Mouse (Mus musculus) forebrain, embryonic 11.5 days (tissue): Measurements from ENCODE around the gene Prdx5. TPM values are rescaled to one million over a fixed set of nuclear protein-coding genes. Genes with fewer than 3 reads are reported as not detected.

Source experiments
- ATAC-seq: fragments of 200-750 bp; cut with Nextera tagmentation; replicated peaks from 2 replicates; pipeline ENCODE4 v1.8.0; 2017; ENCODE audit warnings: moderate TSS enrichment; ENCODE audit not compliant: low FRiP score
- DNase-seq: peaks from one replicate; pipeline ENCODE4 v3.0.0-alpha.2; 2017; ENCODE audit warnings: low spot score
- H3K27ac ChIP-seq: fragments of 300-500 bp; sonication (generic); 2 replicates; pipeline ENCODE4 v1.5.1; 2014; ENCODE audit warnings: low read depth, low read length
- H3K27me3 ChIP-seq: fragments of 300-500 bp; sonication (generic); 2 replicates; pipeline ENCODE4 v1.6.1; 2014; ENCODE audit warnings: mild to moderate bottlenecking, low read length, mixed read lengths; ENCODE audit not compliant: control insufficient read depth, insufficient read depth
- H3K36me3 ChIP-seq: fragments of 300-500 bp; sonication (generic); 2 replicates; pipeline ENCODE4 v1.6.1; 2014; ENCODE audit warnings: mild to moderate bottlenecking, low read length, moderate library complexity, mixed read lengths; ENCODE audit not compliant: control insufficient read depth, insufficient read depth
- H3K4me1 ChIP-seq: fragments of 300-500 bp; sonication (generic); replicated peaks from 2 replicates; pipeline ENCODE4 v1.6.1; 2014; ENCODE audit warnings: low read length, mixed read lengths; ENCODE audit not compliant: control insufficient read depth, insufficient read depth
- H3K4me2 ChIP-seq: fragments of 300-500 bp; sonication (generic); 2 replicates; pipeline ENCODE4 v1.6.1; 2014; ENCODE audit warnings: low read depth, mild to moderate bottlenecking, low read length, moderate library complexity, mixed read lengths; ENCODE audit not compliant: severe bottlenecking
- H3K4me3 ChIP-seq: fragments of 300-500 bp; sonication (generic); 2 replicates; pipeline ENCODE4 v1.5.1; 2014; ENCODE audit warnings: low read depth, low read length
- H3K9ac ChIP-seq: fragments of 300-500 bp; sonication (generic); 2 replicates; pipeline ENCODE4 v1.6.1; 2014; ENCODE audit warnings: low read length
- H3K9me3 ChIP-seq: fragments of 300-500 bp; sonication (generic); 2 replicates; pipeline ENCODE4 v1.6.1; 2016; ENCODE audit warnings: low read length, mixed read lengths; ENCODE audit not compliant: control insufficient read depth
- WGBS: fragments of 180-500 bp; shearing (Covaris S2); extraction: QIAGEN DNeasy Blood & Tissue Kit; methylation state at CpG from one replicate; pipeline ENCODE4 v1.1.7; 2014; 5-methylcytosine and 5-hydroxymethylcytosine counted together
- polyA plus RNA-seq: library from polyadenylated mRNA; unstranded; fragments of >200 nt; fragmentation: Nextera tagmentation; extraction: Ambion mirVana; gene quantifications from 2 replicates; pipeline ENCODE4 v1.2.1, GENCODE M21; 2014

The Prdx5 gene
- polyA plus RNA-seq, 1 experiment from 2014 or later, result 105 TPM

DNA sequence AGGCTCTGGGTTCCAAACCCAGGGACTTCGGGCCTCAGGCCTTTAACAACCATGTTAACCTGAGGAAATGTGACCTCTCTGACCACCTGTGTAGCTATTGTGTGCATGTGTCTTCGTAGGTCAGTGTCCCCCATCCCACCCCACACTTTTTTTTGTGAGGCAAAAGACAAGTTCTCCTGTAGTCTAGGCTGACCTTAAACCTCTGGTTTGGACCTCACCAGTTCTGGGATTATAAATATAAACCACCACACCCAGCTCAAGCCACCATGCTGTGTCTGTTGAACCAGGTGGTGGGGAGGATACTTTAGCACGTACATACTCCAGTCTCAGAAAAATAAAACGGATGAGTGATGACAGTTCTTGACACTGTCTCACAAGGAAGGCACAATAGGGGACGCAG is 40.0 kb upstream of the Prdx5 start:
- H3K4me2 ChIP-seq, result peak overlapping the region; percentile 96
- peaks cover 8% of the 10 kb centered on the region; the same call in 1 of the 2 replicates for H3K4me1 ChIP-seq
- ATAC-seq, result no peak
- no peaks in the 10 kb centered on the region for H3K9me3 ChIP-seq
- peak overlapping the region; percentile 60 for H3K4me3 ChIP-seq
- no peak for DNase-seq
- peak overlapping the region; percentile 97 for H3K27ac ChIP-seq
- H3K9ac ChIP-seq, result peak overlapping the region; percentile 85
- H3K27me3 ChIP-seq, result no peaks in the 10 kb centered on the region
- H3K36me3 ChIP-seq, result no peaks in the 10 kb centered on the region; the same call in 1 of the 2 replicates
- WGBS, result 65% methylated on average over 5 of the region's 5 CpGs

DNA sequence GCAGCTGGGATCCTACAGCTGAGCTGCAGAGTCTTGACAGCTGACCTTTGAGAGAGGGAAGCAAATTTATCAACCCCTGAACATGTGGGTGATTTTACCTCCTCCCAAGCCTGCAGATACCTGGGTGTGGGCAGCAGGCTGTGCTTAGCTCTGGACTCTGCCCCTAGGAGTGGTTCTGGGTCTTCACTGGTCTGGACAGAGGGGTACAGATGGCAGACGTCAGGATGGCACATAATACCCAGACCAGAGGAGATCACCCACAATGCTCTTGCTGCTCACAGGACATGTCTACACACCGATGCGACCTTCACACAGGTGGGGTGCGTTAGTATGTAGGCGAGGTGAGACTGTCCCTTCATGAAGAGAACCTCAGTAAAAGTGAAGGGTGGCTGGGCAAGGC is 39.6 kb upstream of the Prdx5 start:
- H3K27ac ChIP-seq, result no peak overlapping the region
- H3K9me3 ChIP-seq, result no peaks in the 10 kb centered on the region
- 87% methylated on average over 5 of the region's 5 CpGs for WGBS
- H3K4me3 ChIP-seq, result no peak overlapping the region
- no peak overlapping the region for H3K4me2 ChIP-seq
- H3K36me3 ChIP-seq, result no peaks in the 10 kb centered on the region
- no peaks in the 10 kb centered on the region for H3K27me3 ChIP-seq
- peaks cover 8% of the 10 kb centered on the region; the same call in 1 of the 2 replicates for H3K4me1 ChIP-seq
- ATAC-seq, result no peak
- DNase-seq, result no peak
- H3K9ac ChIP-seq, result no peak overlapping the region; the same call in 1 of the 2 replicates

DNA sequence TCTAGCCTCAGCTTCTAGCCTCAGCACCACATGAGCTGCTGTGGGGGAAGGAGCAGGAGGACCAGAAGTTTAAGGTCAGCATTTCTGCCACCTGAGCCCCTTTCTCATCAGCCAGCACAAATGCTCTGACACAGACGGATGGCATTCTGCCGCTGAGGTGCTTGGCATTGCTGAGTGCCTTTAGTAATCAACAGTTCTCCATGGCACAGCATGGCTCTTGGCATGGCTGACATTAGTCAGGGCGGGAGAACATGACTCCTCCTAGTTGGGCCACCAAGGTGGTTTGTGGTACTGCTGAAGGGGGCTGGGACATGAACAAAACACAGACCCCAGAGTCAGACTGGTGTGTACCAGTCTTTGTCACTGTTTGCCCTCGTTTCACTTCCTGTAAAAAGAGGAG is 38.3 kb upstream of the Prdx5 start:
- no peak overlapping the region for H3K4me2 ChIP-seq
- no peaks in the 10 kb centered on the region for H3K27me3 ChIP-seq
- H3K36me3 ChIP-seq, result no peaks in the 10 kb centered on the region
- DNase-seq, result no peak
- peaks cover 8% of the 10 kb centered on the region; the same call in 1 of the 2 replicates for H3K4me1 ChIP-seq
- no peak for ATAC-seq
- H3K27ac ChIP-seq, result no peak overlapping the region
- no peak overlapping the region for H3K9ac ChIP-seq
- WGBS, result 89% methylated on average over 4 of the region's 4 CpGs
- no peak overlapping the region for H3K4me3 ChIP-seq
- H3K9me3 ChIP-seq, result no peaks in the 10 kb centered on the region

DNA sequence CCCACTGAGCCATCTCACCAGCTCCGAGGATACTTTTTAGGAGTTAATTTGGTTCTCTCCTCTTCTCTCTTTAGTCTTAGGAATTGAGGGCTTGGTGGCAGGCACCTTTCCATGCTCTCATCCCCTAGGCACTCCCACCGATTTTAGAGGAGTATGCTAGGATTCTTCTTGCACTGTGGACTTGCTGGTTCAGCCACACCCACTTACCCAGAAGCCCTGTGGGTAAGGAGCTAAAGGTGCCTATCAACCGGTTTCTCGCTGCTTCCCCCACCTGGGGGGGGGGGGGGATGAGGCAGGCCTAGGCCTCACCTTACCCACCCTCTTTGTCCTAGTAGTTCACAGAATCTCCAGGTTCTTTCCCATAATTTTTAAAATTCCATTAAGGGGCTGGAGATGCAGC is 37.8 kb upstream of the Prdx5 start:
- no peak for ATAC-seq
- peaks cover 11% of the 10 kb centered on the region for H3K4me1 ChIP-seq
- H3K27ac ChIP-seq, result no peak overlapping the region
- no peaks in the 10 kb centered on the region for H3K27me3 ChIP-seq
- no peaks in the 10 kb centered on the region for H3K36me3 ChIP-seq
- H3K4me2 ChIP-seq, result no peak overlapping the region
- H3K4me3 ChIP-seq, result no peak overlapping the region
- WGBS, result 55% methylated on average over 4 of the region's 4 CpGs
- H3K9ac ChIP-seq, result no peak overlapping the region
- DNase-seq, result no peak
- no peaks in the 10 kb centered on the region for H3K9me3 ChIP-seq

DNA sequence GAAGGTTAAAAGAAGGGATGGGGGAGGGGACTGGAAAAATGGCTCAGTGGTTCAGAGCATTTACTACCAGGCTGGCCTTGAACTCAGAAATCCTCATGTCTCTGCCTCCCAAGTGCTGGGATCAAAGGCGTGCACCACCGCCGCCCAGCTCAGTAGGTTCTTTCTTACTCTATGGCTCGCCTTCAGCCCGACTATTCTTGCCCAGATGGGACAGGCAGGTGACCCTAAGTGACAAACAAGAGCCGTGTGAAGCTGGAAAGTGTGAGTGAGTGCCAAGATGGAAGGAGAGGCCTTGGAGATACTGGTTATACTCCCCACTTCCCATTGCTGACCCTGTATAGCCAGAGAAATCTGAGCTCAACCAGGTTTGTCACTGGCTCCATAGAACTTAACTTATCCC is 33.8 kb upstream of the Prdx5 start:
- ATAC-seq (no peak), DNase-seq (no peak)
- no peaks in the 10 kb centered on the region for H3K27me3 ChIP-seq
- H3K4me1 ChIP-seq, result peaks cover 15% of the 10 kb centered on the region
- H3K36me3 ChIP-seq, result no peaks in the 10 kb centered on the region
- WGBS, result 85% methylated on average over 6 of the region's 6 CpGs
- no peak overlapping the region for H3K9ac ChIP-seq
- no peaks in the 10 kb centered on the region for H3K9me3 ChIP-seq
- no peak overlapping the region for H3K4me2 ChIP-seq
- no peak overlapping the region for H3K27ac ChIP-seq
- H3K4me3 ChIP-seq, result no peak overlapping the region

DNA sequence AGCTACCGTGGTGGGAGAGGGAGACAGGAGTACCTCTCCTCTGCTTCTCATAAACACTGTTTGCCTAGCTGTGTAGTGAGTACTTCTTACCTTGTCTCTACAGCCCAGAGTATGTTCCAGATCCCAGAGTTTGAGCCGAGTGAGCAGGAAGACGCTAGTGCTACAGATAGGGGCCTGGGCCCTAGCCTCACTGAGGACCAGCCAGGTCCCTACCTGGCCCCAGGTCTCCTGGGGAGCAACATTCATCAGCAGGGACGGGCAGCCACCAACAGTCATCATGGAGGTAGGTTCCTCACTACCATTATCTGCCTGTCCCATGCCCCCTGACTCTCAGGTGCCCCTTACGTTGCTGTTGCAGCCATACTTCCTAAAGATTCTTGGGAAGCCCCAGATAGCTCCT is 32.9 kb upstream of the Prdx5 start:
- Histone ChIP-seq H3K9ac (peak overlapping the region; percentile 91), H3K4me2 (peak overlapping the region; percentile 97), H3K4me1 (peaks cover 15% of the 10 kb centered on the region), H3K9me3 (no peaks in the 10 kb centered on the region), H3K27ac (peak overlapping the region; percentile 91), H3K36me3 (no peaks in the 10 kb centered on the region), H3K4me3 (peak overlapping the region; percentile 65), H3K27me3 (no peaks in the 10 kb centered on the region)
- 25% methylated on average over 5 of the region's 5 CpGs for WGBS
- DNase-seq (no peak), ATAC-seq (no peak)

DNA sequence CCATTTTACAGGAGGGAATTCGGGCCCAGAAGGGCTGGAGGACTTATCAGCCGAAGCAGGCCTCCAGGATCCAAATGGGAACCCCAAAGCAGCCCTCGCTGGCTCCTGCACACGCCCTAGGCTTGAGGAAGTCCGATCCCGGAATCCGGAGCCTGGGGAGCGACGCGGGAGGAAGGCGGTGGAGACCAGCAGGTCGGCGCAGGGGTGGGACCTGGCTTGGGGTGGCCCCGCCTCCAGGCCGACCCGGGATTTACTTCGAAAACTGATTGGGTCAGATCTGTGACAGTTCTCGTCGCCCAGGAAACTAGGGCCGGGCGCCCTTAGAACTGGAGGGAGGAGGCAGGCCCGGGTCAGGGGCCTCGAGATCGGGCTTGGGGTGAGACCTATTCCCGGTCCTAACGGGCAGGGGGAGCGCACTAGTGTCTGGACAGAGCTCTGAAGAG is 32.4 kb upstream of the Prdx5 start, which contains the start of gene Gpr137:
TSS of gene Gpr137 (minus strand) at position 232 of the 443 bp plus-strand sequence.
- DNase-seq (peak; percentile 93), ATAC-seq (peak; percentile 86)
- peak within 1 kb of the TSS; percentile 97 for H3K4me2 ChIP-seq
- peak within 1 kb of the TSS; percentile 91 for H3K27ac ChIP-seq
- WGBS, result under 1% methylated on average over 27 of the region's 27 CpGs
- H3K4me3 ChIP-seq, result peak within 1 kb of the TSS; percentile 65
- H3K4me1 ChIP-seq, result peaks cover 15% of the 10 kb centered on the region
- H3K36me3 ChIP-seq, result no peaks in the 10 kb centered on the region
- no peaks in the 10 kb centered on the region for H3K9me3 ChIP-seq
- H3K9ac ChIP-seq, result peak within 1 kb of the TSS; percentile 91
- no peaks in the 10 kb centered on the region for H3K27me3 ChIP-seq

DNA sequence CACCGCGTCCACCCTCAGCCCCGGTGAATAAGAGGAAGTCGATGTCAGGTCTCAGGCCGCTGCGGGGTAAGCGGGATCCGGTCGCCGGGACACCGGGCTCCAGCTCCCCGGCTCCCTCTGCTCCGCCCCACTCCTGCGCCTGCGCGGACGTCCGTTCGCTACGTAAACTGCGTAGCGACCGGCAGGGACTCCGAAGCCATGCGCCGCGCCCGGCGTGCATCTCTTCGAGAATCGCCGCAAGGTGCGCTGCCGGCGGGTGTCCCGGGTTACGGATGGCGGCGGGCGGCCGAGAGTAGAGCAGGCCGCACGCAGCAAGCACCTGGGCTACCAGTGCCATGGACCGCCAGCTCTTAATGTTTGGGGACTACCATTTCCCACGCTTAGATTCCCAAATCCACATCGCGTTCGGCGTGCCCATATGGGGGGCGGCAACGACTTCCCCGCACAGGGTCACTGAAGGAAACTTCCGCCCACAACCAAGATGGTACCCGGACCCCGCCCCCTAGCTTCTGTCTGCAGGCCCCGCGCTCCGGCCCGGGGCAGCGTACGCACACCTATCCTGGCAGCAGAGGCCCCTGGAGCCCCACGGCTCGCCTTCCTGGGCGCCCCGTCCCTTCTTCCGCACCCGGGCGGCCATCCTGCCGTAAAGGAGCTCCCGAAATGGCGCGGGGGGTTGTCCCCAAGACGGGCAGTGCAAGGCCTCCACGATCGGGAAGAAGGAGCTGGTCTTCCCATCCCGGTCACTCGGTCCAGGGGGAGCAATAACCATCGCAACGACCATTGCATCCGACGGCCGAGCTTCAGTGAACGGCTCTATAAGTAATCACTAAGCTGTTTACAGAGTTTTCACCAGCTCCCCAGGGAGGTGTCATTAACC is 31.7 kb upstream of the Prdx5 start, which contains the start of gene Bad:
TSS of gene Bad (plus strand) at position 490 of the 877 bp plus-strand sequence.
- peak within 1 kb of the TSS; percentile 65 for H3K4me3 ChIP-seq
- H3K9me3 ChIP-seq, result no peaks in the 10 kb centered on the region
- DNase-seq (peak; percentile 98), ATAC-seq (peak; percentile 86)
- peak within 1 kb of the TSS; percentile 97 for H3K4me2 ChIP-seq
- peaks cover 15% of the 10 kb centered on the region for H3K4me1 ChIP-seq
- H3K36me3 ChIP-seq, result no peaks in the 10 kb centered on the region
- no peaks in the 10 kb centered on the region for H3K27me3 ChIP-seq
- WGBS, result under 1% methylated on average over 83 of the region's 83 CpGs
- peak within 1 kb of the TSS; percentile 91 for H3K9ac ChIP-seq
- peak within 1 kb of the TSS; percentile 91 for H3K27ac ChIP-seq
